Mouse (Mus musculus) central nervous system, embryonic 11.5 days (tissue): Measurements from ENCODE around the gene Kctd11. TPM values are rescaled to one million over a fixed set of nuclear protein-coding genes. Genes with fewer than 3 reads are reported as not detected.

ENCODE experiments used
- polyA plus RNA-seq: library from polyadenylated mRNA; depleted of rRNA; stranded (reverse); fragments of >200 nt; gene quantifications from 2 replicates; pipeline ENCODE4 v1.2.3, GENCODE M21; 2012; rRNA removed

The Kctd11 gene
- polyA plus RNA-seq, result 2.3 and 2.9 TPM in 2 replicates

DNA sequence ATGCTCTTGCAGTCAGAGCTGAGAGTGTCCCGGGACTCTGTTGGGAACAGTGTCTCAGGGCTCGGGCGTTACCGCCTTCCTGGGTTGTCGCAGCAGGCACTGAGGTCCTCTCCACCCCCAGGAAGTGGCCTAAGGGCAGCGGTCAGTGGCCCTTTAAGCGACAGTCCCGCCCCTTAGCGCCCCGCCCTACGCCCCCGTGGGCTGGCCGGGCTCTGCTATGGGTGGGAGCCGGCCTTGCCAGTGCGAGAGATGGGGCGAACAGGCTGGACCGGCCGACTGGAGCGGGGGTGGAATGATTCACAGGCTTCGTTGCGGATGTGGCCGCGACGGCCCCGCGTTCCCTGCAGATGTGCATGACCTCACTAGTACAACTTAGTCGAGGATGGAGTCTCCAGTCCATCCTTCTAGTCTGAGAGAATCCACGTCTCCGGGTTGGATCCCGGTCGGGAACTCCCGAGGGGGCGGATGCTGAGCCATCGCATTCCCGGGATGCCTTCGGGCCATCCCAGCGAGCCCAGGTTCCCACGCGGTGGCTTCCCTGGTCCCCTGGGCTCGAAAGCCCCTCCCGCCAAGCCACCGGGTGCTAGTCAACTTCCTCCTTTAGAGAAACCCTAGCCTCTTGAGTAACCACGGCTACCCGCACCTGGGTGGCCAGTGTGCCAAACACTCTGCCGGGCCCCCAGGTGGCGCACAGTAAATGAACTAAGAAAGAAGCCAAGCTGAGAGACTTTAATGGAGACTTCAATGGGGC lies at the start of gene Kctd11:
TSS of gene Kctd11 (minus strand) at position 554 of the 751 bp plus-strand sequence.

GRCm38 (mm10) chr11:69921114-69922011 lies 40.2 kb upstream of the Kctd11 start, which contains the start of gene Eif5a:
Eif5a (minus strand) TSS chr11:69921958.

GRCm38 (mm10) chr11:69913554-69914371 lies 32.6 kb upstream of the Kctd11 start, which contains the start of gene Gps2:
Gps2 (plus strand) TSS chr11:69913888.

DNA sequence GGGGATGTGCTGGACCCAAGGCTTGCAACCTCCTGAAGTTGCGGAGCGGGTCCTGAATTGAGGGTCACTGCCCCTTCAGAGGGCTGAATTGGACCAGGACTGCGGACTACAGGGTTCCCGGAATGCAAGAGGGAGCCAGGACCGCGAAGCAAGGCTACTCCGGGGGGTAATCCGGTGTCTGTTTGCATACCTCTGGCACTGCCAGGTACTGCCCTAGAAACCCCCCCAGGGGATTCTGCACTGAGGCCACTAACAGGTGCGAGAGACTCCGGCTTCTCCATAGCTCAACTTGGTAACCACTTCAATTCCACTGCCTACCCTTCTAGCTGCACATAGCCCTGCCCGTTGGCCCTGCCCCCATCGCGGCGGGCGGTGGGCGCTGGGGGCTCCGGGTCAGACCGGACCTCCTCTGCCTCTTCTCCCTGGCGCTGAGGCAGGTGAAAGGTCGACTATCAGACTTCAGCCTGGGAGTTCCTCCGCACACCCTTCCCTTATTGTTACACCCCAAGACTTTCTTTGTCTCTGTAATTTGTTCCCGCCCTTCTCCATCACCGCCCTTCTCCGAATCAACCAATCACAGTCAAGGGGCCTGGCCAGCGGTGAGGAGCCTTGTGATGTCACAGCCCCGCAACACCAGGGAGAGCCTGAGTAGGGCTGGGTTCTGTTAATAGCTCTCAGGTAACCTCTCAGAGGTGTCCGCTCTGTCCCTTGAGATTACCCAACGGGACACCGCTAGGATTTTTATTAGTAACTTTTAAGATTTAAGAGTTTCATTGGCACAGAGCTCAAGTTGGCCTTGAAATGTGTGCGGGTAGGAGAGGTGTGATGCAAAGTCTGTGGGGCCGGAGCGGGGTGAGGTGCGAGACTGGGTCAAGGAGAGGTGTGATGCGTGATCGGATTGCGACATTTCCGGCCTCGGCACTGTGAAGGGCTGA lies 19.5 kb upstream of the Kctd11 start, which contains the start of the genes 2810408A11Rik and Neurl4:
TSS of gene 2810408A11Rik (minus strand) at position 517 of the 935 bp plus-strand sequence.
TSS of gene Neurl4 (plus strand) at position 602 of the 935 bp plus-strand sequence.

GRCm38 (mm10) chr11:69895291-69895690 lies 14.1 kb upstream of the Kctd11 start, which contains the start of gene Acap1:
Acap1 (minus strand) TSS chr11:69895539.

DNA sequence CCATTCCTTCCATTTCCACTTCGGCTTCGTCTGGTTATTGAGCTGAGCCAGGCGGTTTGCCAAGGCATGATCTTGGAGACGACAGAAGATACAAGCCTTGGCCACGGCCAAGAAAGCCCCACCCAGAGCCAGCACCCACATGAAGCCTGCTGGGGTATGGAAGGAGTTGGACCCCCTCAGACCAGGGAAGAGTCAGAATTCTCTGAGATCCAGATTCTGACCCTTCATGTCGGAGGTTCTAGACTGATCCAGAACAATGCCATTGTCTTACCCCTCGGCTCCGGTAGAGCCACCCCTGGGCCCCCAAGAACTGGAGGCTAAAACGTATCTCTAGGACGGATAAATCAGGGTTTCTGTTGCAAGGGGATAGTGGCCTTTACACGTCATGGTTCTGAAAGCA lies 3.3 kb downstream of the Kctd11 start, which contains the start of gene Tmem95:
TSS of gene Tmem95 (minus strand) at position 141 of the 400 bp plus-strand sequence.

GRCm38 (mm10) chr11:69858113-69858998 lies 22.9 kb downstream of the Kctd11 start, which contains the start of gene Tnk1:
Tnk1 (minus strand) TSS chr11:69858730.

GRCm38 (mm10) chr11:69846198-69846680 lies 35.0 kb downstream of the Kctd11 start, which contains the start of gene Plscr3:
Plscr3 (plus strand) TSS chr11:69846376.

DNA sequence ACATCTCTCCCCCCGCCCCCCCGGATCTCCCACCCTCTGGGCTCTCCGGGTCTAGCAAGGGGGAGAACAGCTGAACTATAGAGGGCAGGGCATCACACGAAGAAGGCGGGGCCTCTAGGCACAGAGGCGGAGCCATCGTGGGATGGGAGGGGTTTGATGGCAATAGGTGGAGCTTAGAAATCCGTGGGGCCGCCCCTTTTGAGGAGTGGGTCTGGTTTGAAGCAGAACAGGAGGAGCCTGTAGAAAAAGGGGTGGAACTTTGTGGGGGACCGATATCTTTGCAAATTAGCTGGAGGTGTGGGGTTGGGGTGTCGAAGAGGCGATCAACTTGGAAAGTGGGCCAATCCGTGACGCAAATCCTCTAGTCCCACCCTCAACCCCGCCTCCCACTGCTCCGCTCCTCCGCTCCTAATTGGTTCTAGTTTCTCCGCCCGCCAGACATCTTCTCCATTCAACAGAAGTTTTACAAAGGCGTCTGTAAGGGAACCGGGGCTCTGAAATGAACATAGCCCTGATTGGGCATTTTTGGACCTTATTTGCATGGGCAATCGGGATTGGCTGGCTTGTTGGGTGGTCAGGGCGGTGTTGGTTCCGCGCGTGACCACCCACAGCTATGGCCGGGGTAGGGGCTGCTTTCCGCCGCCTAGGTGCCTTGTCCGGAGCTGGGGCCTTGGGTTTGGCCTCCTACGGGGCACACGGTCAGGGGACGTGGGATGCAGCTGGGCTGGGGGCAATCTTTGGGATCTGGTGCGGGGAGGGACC lies 43.1 kb downstream of the Kctd11 start, which contains the start of gene Tmem256:
TSS of gene Tmem256 (plus strand) at position 563 of the 762 bp plus-strand sequence.

DNA sequence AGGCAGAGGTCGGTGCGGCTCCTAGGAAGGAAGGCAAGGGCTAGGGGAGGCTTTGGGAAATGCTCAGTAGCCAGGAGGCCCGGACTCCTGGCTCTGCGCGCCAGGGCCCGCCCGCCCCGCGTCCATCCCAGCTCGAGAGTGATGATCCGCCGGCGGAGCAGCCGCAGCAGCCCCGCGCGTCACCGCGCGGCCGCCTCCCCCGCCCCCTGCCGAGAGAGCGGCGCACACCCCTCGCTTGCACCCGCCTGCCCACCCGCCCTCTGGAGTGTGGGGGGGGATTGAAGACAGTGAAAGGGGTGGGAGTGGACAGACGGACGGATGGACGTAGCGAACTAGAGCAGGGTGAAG lies 43.6 kb downstream of the Kctd11 start, which contains the start of gene Nlgn2:
TSS of gene Nlgn2 (minus strand) at position 181 of the 348 bp plus-strand sequence.

Other genes starting within 250 kb of the Kctd11 start
- gene Fxr2, start 248.4 kb downstream of the Kctd11 start, polyA plus RNA-seq, result 126 and 156 TPM in 2 replicates
- 0.12 and 0.22 TPM in 2 replicates for gene Sox15, start 226.1 kb downstream of the Kctd11 start, polyA plus RNA-seq
- gene Mpdu1, start 218.8 kb downstream of the Kctd11 start, polyA plus RNA-seq, result 97.0 and 101 TPM in 2 replicates
- 4.7 and 9.4 TPM in 2 replicates for gene Cd68, start 215.3 kb downstream of the Kctd11 start, polyA plus RNA-seq
- 1,301 and 1,419 TPM in 2 replicates for gene Eif4a1, start 209.0 kb downstream of the Kctd11 start, polyA plus RNA-seq
- 92.5 and 186 TPM in 2 replicates for gene Senp3, start 199.3 kb downstream of the Kctd11 start, polyA plus RNA-seq
- gene Tnfsf13, start 195.6 kb downstream of the Kctd11 start, polyA plus RNA-seq, result 0.29 and 0.97 TPM in 2 replicates
- 4.4 and 4.9 TPM in 2 replicates for gene Tnfsf12, start 185.6 kb downstream of the Kctd11 start, polyA plus RNA-seq
- 1.7 and 2.3 TPM in 2 replicates for gene Tnfsfm13, start 185.3 kb downstream of the Kctd11 start, polyA plus RNA-seq
- gene Polr2a, start 122.8 kb downstream of the Kctd11 start, polyA plus RNA-seq, result 48.6 and 79.6 TPM in 2 replicates
- gene Slc35g3, start 119.4 kb downstream of the Kctd11 start, polyA plus RNA-seq, result 0.16 and 0.30 TPM in 2 replicates
- 4.7 and 5.0 TPM in 2 replicates for gene Zbtb4, start 115.5 kb downstream of the Kctd11 start, polyA plus RNA-seq
- 1.7 and 15.7 TPM in 2 replicates for gene Chrnb1, start 85.5 kb downstream of the Kctd11 start, polyA plus RNA-seq
- gene Fgf11, start 79.5 kb downstream of the Kctd11 start, polyA plus RNA-seq, result 4.7 and 7.5 TPM in 2 replicates
- gene Tmem102, start 75.8 kb downstream of the Kctd11 start, polyA plus RNA-seq, result 0.19 and 0.27 TPM in 2 replicates
- not detected in 2 replicates for gene Gm39566, start 66.1 kb downstream of the Kctd11 start, polyA plus RNA-seq
- not detected in 2 replicates for gene Spem2, start 62.9 kb downstream of the Kctd11 start, polyA plus RNA-seq
- gene Spem1, start 59.2 kb downstream of the Kctd11 start, polyA plus RNA-seq, result 0.80 and 0.86 TPM in 2 replicates
- gene Nlgn2, start 43.6 kb downstream of the Kctd11 start, polyA plus RNA-seq, result 70.3 and 84.9 TPM in 2 replicates
- 137 and 187 TPM in 2 replicates for gene Tmem256, start 42.9 kb downstream of the Kctd11 start, polyA plus RNA-seq
- gene Plscr3, start 35.0 kb downstream of the Kctd11 start, polyA plus RNA-seq, result 60.2 and 99.9 TPM in 2 replicates
- 0.25 and 0.65 TPM in 2 replicates for gene Tnk1, start 22.7 kb downstream of the Kctd11 start, polyA plus RNA-seq
- not detected in 2 replicates for gene Tmem95, start 3.4 kb downstream of the Kctd11 start, polyA plus RNA-seq
- 2.0 and 2.4 TPM in 2 replicates for gene Acap1, start 14.1 kb upstream of the Kctd11 start, polyA plus RNA-seq
- 10.4 and 14.1 TPM in 2 replicates for gene 2810408A11Rik, start 19.6 kb upstream of the Kctd11 start, polyA plus RNA-seq
- gene Neurl4, start 19.7 kb upstream of the Kctd11 start, polyA plus RNA-seq, result 86.7 and 121 TPM in 2 replicates
- gene Gps2, start 32.5 kb upstream of the Kctd11 start, polyA plus RNA-seq, result 71.0 and 88.1 TPM in 2 replicates
- gene Eif5a, start 40.6 kb upstream of the Kctd11 start, polyA plus RNA-seq, result 1,164 and 1,181 TPM in 2 replicates
- 23.1 and 36.5 TPM in 2 replicates for gene Ybx2, start 54.4 kb upstream of the Kctd11 start, polyA plus RNA-seq
- 10.3 and 24.4 TPM in 2 replicates for gene Slc2a4, start 66.8 kb upstream of the Kctd11 start, polyA plus RNA-seq
- 2.3 and 5.7 TPM in 2 replicates for gene Cldn7, start 83.4 kb upstream of the Kctd11 start, polyA plus RNA-seq
- gene Ctdnep1, start 99.8 kb upstream of the Kctd11 start, polyA plus RNA-seq, result 88.4 and 139 TPM in 2 replicates
- gene Elp5, start 101.1 kb upstream of the Kctd11 start, polyA plus RNA-seq, result 112 and 147 TPM in 2 replicates
- gene Gabarap, start 109.7 kb upstream of the Kctd11 start, polyA plus RNA-seq, result 303 and 380 TPM in 2 replicates
- gene Phf23, start 114.4 kb upstream of the Kctd11 start, polyA plus RNA-seq, result 66.5 and 98.1 TPM in 2 replicates
- 32.7 and 40.0 TPM in 2 replicates for gene Dvl2, start 119.2 kb upstream of the Kctd11 start, polyA plus RNA-seq
- gene Acadvl, start 134.0 kb upstream of the Kctd11 start, polyA plus RNA-seq, result 32.6 and 38.6 TPM in 2 replicates
- gene Dlg4, start 135.5 kb upstream of the Kctd11 start, polyA plus RNA-seq, result 71.2 and 101 TPM in 2 replicates
- gene Asgr1, start 172.7 kb upstream of the Kctd11 start, polyA plus RNA-seq, result 1.4 TPM in 2 replicates
- 0.49 and 0.56 TPM in 2 replicates for gene Asgr2, start 211.2 kb upstream of the Kctd11 start, polyA plus RNA-seq
- 0.19 and 0.31 TPM in 2 replicates for gene Mgl2, start 248.9 kb upstream of the Kctd11 start, polyA plus RNA-seq